Mouse (Mus musculus) hindbrain, embryonic 10.5 days (tissue): ENCODE measurements around the gene Arih2. TPM values are rescaled to one million over a fixed set of nuclear protein-coding genes. Genes with fewer than 3 reads are reported as not detected.
"Not testable (repeated sequence)": the region's sequence is repeated elsewhere in the genome, so short reads cannot be mapped to it uniquely, and the experiment has no call there.

Experiments used
- DNase-seq: peaks from one replicate; pipeline ENCODE4 v3.0.0-alpha.2; 2017; ENCODE audit warnings: low spot score
- H3K27ac ChIP-seq: fragments of 300-500 bp; sonication (generic); 2 replicates; pipeline ENCODE4 v1.5.1; 2016; ENCODE audit warnings: mild to moderate bottlenecking, moderate library complexity
- H3K27me3 ChIP-seq: fragments of 300-500 bp; sonication (generic); 2 replicates; pipeline ENCODE4 v1.6.1; 2016; ENCODE audit warnings: mild to moderate bottlenecking; ENCODE audit not compliant: poor library complexity, insufficient read depth, severe bottlenecking
- H3K36me3 ChIP-seq: fragments of 300-500 bp; sonication (generic); 2 replicates; pipeline ENCODE4 v1.6.1; 2016; ENCODE audit warnings: mild to moderate bottlenecking, moderate library complexity
- H3K4me1 ChIP-seq: fragments of 300-500 bp; sonication (generic); replicated peaks from 2 replicates; pipeline ENCODE4 v1.6.1; 2016; ENCODE audit warnings: mild to moderate bottlenecking
- H3K4me3 ChIP-seq: fragments of 300-500 bp; sonication (generic); 2 replicates; pipeline ENCODE4 v1.5.1; 2016; ENCODE audit warnings: mild to moderate bottlenecking, moderate library complexity
- H3K9me3 ChIP-seq: fragments of 300-500 bp; sonication (generic); 2 replicates; pipeline ENCODE4 v1.6.1; 2016; ENCODE audit warnings: mild to moderate bottlenecking, moderate library complexity
- WGBS: fragments of 180-500 bp; shearing (Covaris S2); methylation state at CpG from one replicate; pipeline ENCODE4 v1.1.7; 2016; 5-methylcytosine and 5-hydroxymethylcytosine counted together
- polyA plus RNA-seq: library from polyadenylated mRNA; unstranded; fragments of >200 nt; fragmentation: Nextera tagmentation; extraction: Ambion mirVana; gene quantifications from 2 replicates; pipeline ENCODE4 v1.2.1, GENCODE M21; 2016

Gene Arih2
- polyA plus RNA-seq, 1 experiment from 2014 or later = 56.4 TPM

DNA sequence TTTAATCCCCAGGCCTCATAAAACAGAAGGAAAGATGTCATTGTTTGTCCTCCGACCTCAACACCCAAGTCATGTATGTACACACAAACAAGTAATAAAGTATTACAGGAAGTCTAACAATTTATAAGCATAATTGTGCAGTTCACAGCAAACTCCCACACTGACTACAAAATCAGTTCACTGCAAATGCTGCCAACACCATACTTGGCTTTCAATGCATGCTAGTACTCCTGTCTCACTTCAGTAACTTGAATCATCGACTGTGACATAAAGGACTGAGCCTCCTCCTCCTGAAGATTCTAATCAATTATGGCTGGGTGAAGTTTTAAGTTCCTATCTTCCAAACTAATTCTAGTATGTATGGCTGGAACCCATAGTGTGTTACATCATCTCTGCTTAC is 15.3 kb downstream of the Arih2 start:
- Histone ChIP-seq H3K4me1 (no peaks in the 10 kb centered on the region), H3K4me3 (no peak overlapping the region), H3K27ac (no peak overlapping the region), H3K9me3 (no peaks in the 10 kb centered on the region), H3K27me3 (no peaks in the 10 kb centered on the region), H3K36me3 (peaks cover 60% of the 10 kb centered on the region)
- DNase-seq = no peak
- WGBS = 87% methylated on average over 2 of the region's 2 CpGs

DNA sequence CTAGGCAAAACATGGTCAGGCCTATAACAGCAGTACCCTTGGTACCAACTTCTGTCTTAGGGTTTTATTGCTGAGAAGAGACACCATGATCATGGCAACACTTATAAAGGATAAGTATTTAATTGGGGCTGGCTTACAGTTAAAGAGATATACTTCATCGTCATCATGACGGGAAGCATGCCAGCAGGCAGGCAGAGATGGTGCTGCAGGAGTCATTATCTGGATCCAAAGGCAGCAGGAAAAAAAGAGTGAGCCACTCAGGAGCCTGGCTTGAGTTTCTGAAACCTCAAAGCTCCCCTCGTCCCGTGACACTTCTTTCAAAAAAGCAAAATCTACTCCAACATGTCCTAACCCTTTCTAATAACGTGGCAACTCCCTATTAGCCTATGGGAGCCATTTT is 16.8 kb downstream of the Arih2 start:
- WGBS = 93% methylated on average over 5 of the region's 5 CpGs
- H3K4me3 ChIP-seq = no peak overlapping the region
- H3K9me3 ChIP-seq = no peaks in the 10 kb centered on the region
- H3K36me3 ChIP-seq = peaks cover 66% of the 10 kb centered on the region
- no peak overlapping the region for H3K27ac ChIP-seq
- H3K27me3 ChIP-seq = no peaks in the 10 kb centered on the region
- DNase-seq = no peak
- no peaks in the 10 kb centered on the region for H3K4me1 ChIP-seq

DNA sequence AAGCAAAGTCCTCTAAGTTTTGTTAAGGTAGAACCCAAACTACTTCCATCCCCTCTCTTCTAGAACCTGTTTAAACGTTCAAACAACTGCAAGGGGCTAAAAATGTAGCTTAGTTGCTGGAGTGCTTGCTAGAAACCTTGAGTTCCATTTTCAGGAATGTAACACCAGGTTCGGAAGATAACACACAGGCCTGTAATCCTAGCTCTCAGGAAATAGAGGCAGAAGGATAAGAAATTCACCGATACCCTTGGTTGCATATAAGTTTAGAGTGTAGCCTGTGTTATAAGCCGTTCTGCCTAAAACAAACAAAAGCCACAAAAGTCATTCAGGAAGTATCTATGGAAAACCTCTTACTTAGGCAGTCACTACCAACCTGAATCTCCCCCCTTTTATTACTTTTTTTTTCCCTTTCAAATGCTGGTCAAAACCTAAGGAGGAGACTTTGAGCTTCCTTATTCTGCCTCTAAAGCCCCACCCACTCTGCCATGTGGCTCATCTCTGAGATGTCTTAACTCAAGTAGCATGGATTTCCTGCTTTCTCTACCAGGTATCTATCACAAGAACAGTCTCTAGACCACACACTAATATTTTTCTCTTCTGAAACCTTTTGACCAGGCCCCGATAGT is 17.4 kb downstream of the Arih2 start:
- Histone ChIP-seq H3K27me3 (no peaks in the 10 kb centered on the region), H3K4me3 (no peak overlapping the region), H3K27ac (no peak overlapping the region), H3K9me3 (no peaks in the 10 kb centered on the region), H3K36me3 (peaks cover 67% of the 10 kb centered on the region), H3K4me1 (no peaks in the 10 kb centered on the region)
- DNase-seq = no peak
- WGBS = 90% methylated on average over 5 of the region's 5 CpGs

DNA sequence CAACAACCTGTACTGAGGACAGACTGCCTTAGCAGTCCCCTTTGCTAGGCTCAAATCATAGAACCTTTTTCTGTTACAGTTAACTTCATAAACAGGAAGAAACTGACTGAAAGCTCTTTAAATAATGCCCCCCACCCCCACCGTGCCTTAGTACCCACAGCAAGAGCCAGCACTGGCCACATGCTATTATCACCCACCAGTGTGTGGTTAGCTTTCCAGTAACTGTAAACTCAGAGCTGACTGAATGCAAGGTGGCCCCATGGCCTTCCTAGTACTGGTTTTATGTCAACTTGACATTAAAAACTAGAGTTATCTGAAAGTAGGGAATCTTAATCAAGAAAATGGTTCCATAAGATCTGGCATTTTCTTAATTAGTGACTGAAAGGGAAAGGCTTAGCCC is 18.5 kb downstream of the Arih2 start:
- Histone ChIP-seq H3K27ac (no peak overlapping the region), H3K4me3 (no peak overlapping the region), H3K9me3 (no peaks in the 10 kb centered on the region), H3K36me3 (peaks cover 69% of the 10 kb centered on the region), H3K4me1 (no peaks in the 10 kb centered on the region), H3K27me3 (no peaks in the 10 kb centered on the region)
- no peak for DNase-seq
- 84% methylated on average over 1 of the region's 1 CpGs for WGBS

DNA sequence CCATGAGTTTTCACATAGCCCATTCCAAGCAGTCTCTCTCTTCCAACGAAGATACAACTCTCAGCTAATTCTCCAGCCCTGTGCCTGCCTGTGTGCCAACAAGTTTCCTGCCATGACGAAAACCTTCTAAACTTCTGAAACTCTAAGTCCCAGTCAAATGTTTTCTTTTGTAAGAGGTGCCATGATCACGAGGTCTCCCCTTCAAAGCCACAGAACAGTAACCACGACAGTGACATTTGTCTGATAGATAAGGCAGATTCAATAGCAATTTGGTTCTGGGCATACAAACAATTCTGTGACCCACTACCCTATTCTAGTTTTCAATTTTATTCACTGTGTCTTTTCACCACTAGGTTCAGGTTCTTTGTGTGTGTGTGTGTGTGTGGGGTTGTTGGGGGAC is 21.0 kb downstream of the Arih2 start:
- H3K4me3 ChIP-seq = no peak overlapping the region
- WGBS = 88% methylated on average over 4 of the region's 4 CpGs
- peaks cover 69% of the 10 kb centered on the region for H3K36me3 ChIP-seq
- no peak for DNase-seq
- H3K9me3 ChIP-seq = no peaks in the 10 kb centered on the region
- no peaks in the 10 kb centered on the region for H3K27me3 ChIP-seq
- no peak overlapping the region for H3K27ac ChIP-seq
- no peaks in the 10 kb centered on the region for H3K4me1 ChIP-seq

DNA sequence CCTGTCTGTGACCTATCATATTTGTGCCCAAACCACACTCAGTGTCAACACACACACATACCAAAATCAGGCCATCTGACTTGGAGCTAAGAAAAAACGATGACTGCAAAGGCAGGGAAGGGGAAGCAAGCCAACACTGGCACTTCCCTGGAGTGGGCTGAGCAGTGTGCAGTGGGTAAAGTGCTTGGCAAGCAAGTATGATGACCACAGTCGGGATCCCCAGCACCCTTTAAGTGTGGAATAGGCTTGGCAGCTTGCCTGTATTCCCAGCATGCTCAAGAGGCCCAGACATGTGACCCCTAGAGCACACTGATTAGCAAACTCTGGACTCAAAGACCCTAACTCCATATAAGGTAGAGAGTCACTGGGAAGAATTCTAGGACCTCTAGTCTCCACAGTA is 22.7 kb downstream of the Arih2 start:
- Histone ChIP-seq H3K27ac (no peak overlapping the region), H3K4me1 (no peaks in the 10 kb centered on the region), H3K9me3 (no peaks in the 10 kb centered on the region), H3K27me3 (no peaks in the 10 kb centered on the region), H3K36me3 (peaks cover 62% of the 10 kb centered on the region), H3K4me3 (no peak overlapping the region)
- no peak for DNase-seq
- 77% methylated on average over 2 of the region's 2 CpGs for WGBS

DNA sequence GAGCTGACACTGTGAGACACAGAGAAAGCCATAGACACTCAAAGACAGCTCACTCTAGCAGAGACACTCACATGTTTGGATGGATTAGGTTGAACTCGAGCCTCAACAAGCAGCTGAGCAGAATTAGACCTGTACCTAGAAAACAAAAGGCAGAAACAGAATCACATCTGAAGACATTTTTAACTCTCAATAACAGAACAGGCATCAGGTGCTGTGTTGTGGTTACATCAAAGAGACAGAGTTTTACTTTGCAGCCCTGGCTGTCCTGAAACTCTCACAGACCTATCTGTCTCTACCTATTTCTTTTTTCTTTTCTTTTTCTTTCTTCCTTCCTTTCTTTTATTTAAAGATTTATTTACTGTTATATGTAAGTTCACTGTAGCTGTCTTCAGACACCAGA is 31.9 kb downstream of the Arih2 start:
- no peak for DNase-seq
- WGBS = 95% methylated on average over 1 of the region's 1 CpGs
- Histone ChIP-seq H3K27ac (no peak overlapping the region), H3K27me3 (no peaks in the 10 kb centered on the region), H3K36me3 (peaks cover 90% of the 10 kb centered on the region), H3K4me1 (no peaks in the 10 kb centered on the region), H3K4me3 (no peak overlapping the region), H3K9me3 (no peaks in the 10 kb centered on the region)

DNA sequence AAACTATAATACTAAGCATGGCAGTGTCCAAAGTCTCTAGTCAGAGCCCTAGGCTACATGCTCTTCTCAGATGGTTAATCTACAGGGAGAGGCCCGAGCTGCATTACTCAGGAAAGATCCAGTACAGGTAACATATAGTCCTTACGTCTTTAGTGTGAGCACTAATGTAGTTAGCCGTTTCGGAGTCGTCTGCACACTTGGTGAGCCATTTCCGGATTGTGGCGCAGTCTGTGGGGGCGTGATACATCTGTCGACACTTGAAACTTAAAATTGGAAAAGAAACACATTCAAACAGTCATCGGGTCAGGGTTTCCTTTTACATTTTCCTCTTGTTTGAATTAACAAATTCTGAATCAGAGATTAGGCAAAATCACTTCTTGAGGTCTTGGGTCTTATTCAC is 37.7 kb downstream of the Arih2 start:
- DNase-seq = no peak
- Histone ChIP-seq H3K4me3 (no peak overlapping the region), H3K36me3 (peaks cover 99% of the 10 kb centered on the region), H3K4me1 (no peaks in the 10 kb centered on the region), H3K27me3 (no peaks in the 10 kb centered on the region), H3K27ac (no peak overlapping the region), H3K9me3 (no peaks in the 10 kb centered on the region)
- 95% methylated on average over 10 of the region's 10 CpGs for WGBS

DNA sequence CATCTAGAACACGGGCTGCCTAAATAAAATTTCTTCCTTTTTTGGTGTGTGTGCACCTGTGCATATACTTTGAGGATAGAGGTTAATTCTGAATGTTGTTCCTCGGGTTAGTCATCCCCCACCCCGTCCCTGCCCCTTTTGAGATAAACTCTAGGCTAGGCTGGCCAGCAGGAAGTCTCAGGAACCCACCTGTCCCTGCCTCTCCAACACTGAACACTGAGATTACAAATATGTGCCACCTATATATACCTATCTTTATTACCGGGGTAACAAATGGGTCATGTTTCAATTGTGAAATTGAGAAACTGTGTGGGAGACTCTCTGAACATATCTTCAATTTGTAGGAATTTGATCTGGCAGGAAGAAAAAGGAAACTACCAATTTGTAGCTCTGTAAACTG is 40.3 kb downstream of the Arih2 start:
- Histone ChIP-seq H3K4me1 (peaks cover 3% of the 10 kb centered on the region; the same call in 1 of the 2 replicates), H3K9me3 (no peaks in the 10 kb centered on the region), H3K27me3 (no peaks in the 10 kb centered on the region), H3K36me3 (peaks cover 99% of the 10 kb centered on the region), H3K4me3 (no peak overlapping the region), H3K27ac (no peak overlapping the region)
- 89% methylated on average over 4 of the region's 4 CpGs for WGBS
- DNase-seq = no peak

DNA sequence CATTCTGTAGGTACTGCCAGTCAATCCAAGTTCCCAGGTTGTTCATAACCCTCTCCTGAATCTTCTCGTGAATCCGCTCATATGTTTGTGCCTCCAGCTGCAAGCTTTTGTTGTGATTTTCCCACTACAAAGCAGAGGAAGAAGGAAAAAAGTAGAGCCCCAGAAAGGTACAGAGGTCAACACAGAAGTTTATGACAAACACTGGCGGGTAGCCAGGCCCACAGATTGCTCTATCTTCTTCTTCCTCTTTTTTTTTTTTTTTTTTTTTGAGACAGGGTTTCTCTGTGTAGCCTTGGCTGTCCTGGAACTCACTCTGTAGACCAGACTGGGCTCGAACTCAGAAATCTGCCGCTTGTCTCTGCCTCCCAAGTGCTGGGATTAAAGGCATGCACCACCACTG is 41.3 kb downstream of the Arih2 start:
- not testable (repeated sequence) for DNase-seq, H3K9me3 ChIP-seq, H3K4me1 ChIP-seq, H3K27me3 ChIP-seq, H3K27ac ChIP-seq, H3K4me3 ChIP-seq
- peaks cover 100% of the 10 kb centered on the region for H3K36me3 ChIP-seq
- 96% methylated on average over 5 of the region's 5 CpGs for WGBS

DNA sequence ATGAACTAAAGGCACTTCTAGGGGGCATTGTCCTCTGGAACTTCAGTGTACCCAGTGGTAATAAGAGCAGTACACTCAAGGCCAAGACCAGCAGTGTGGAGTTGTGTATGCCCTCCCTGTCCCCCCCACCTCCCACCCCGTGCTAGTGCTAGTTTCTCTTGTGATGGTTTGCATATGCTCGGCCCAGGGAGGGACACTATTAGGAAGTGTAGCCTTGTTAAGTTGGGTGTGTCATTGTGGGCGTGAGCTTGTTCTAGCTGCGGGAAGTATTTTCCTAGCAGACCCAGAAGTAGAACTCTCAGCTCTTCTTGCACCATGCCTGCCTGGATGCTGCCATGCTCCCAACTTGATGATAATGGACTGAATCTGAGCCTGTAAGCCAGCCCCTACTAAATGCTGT is 47.2 kb downstream of the Arih2 start:
- Histone ChIP-seq H3K27ac (no peak overlapping the region), H3K4me3 (no peak overlapping the region), H3K27me3 (0 out of 2 replicates have a peak, but pooled peaks cover 4% of the 10 kb centered on the region), H3K4me1 (peaks cover 15% of the 10 kb centered on the region), H3K9me3 (no peaks in the 10 kb centered on the region), H3K36me3 (peaks cover 56% of the 10 kb centered on the region)
- 87% methylated on average over 4 of the region's 4 CpGs for WGBS
- no peak for DNase-seq

DNA sequence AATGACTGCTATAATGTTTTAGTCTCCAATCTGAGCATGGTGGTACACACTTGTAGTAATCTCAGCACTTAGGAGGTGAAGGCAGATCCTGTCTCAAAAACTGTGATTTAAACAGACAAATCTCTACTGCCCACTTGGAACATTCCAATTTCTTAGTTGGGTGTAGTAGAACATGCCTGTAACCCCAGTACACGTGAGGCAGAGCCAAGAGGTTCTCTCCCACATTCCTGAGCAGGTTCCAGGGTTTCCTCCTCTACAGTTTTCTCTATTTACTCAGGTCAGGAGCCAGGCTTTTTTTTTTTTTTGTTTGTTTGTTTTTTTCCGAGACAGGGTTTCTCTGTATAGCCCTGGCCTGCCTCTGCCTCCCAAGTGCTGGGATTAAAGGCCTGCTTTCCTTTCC is 49.2 kb downstream of the Arih2 start:
- Histone ChIP-seq H3K4me1 (peaks cover 27% of the 10 kb centered on the region), H3K4me3 (no peak overlapping the region), H3K36me3 (peaks cover 36% of the 10 kb centered on the region), H3K9me3 (no peaks in the 10 kb centered on the region), H3K27me3 (0 out of 2 replicates have a peak, but pooled peaks cover 4% of the 10 kb centered on the region), H3K27ac (no peak overlapping the region)
- DNase-seq = no peak
- WGBS = 59% methylated on average over 2 of the region's 2 CpGs

DNA sequence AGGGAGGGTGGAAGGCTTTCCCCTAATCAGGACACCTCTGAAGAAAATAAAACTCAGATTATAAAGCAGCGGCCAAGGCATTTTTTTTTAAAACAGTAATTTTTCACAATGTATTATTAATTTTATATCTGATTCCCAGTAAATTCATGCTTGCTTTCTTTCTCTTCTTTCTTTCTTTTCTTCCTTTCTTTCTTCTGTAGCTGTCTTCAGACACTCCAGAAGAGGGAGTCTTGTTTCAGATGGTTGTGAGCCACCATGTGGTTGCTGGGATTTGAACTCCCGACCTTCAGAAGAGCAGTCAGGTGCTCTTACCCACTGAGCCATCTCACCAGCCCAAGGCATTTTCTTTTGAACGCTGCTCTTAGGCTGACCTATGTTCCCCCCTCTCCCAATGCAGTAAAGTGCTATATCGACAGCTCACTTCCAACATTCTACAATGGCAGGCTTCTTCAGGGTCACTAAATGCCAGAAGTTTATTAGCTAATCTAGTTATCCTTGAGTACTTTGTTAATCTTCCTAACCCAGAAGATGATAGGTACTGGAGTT is 50.1 kb downstream of the Arih2 start:
- Histone ChIP-seq H3K4me3 (no peak overlapping the region), H3K27ac (no peak overlapping the region), H3K27me3 (0 out of 2 replicates have a peak, but pooled peaks cover 4% of the 10 kb centered on the region), H3K4me1 (peaks cover 23% of the 10 kb centered on the region), H3K36me3 (peaks cover 27% of the 10 kb centered on the region), H3K9me3 (no peaks in the 10 kb centered on the region)
- no peak for DNase-seq
- WGBS = 81% methylated on average over 4 of the region's 4 CpGs
